20 mouse cellular contexts compared by ENCODE assay signal in the genomic region with DNA sequence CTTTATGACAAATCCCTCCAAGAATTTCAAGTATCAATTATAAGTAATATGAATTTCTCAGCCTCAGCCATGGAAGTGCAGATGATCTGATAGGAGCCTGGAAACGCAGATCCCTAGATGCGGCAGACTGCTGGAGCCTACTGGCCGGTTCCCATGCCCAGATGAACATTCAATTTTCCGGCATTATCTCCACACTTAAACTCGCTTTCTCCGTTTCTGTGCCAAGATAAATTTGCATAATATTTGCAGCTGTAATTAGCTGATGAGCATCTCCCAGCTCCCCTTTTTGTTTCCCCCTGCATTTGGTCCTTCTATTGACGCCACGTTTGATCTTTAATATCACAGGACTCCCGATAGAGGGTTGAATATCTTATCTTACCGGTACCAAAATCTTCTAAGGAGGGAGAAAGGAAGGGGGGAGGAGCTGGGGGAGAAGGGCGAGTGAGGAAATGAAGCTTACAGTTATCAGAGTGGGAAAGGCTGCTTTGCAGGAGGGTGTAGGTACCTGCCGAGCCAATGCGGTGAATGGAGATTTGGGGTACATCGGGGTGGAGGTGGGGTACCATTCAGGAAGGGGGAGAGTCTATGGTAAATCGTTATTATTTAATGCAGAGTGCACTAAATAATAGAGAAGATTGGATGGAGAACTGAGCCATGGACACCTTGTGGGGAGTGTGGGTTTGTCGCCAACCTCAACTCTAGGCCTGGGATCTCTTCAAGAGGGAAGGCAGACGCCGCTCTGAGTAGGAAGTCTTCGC. TPM values are rescaled to one million over a fixed set of nuclear protein-coding genes. Genes with fewer than 3 reads are reported as not detected.
DNase-seq lines count a peak whose midpoint lies in the region; ATAC-seq and TF ChIP-seq lines count a peak whose summit lies in the region.
"Had no signal": no experiment of that assay in that cellular context is flagged by ENCODE, and none has a peak within 500 bp of the region (broad histone marks: within the 10 kb centered on the region; RNA-seq: fewer than 3 reads in every experiment).

No protein-coding gene starts in this region.

- no peak for TF ChIP-seq CTCF in G1E (IDR thresholded peaks at IDR 0.05; ENCODE audit: low read depth, low read length)
- no peak for TF ChIP-seq CTCF in midbrain, postnatal 0 days (IDR thresholded peaks at IDR 0.05)

- no peak for ATAC-seq in heart, embryonic 13.5 days (ENCODE audit: extremely low read depth, insufficient number of reproducible peaks, low FRiP score, low TSS enrichment)
- peak; percentile 19; the same call in 1 of the 2 replicates for ATAC-seq in G1E (ENCODE audit: extremely low read depth, insufficient number of reproducible peaks, low FRiP score, poor library complexity, severe bottlenecking)
- ATAC-seq in embryonic facial prominence, embryonic 12.5 days (ENCODE audit: insufficient number of reproducible peaks, insufficient read depth, low FRiP score, low TSS enrichment), result no peak
- no peak for ATAC-seq in midbrain, postnatal 0 days (ENCODE audit: low FRiP score)
- no peak for ATAC-seq in erythroid progenitor cell, adult 5-6 weeks (replicated peaks; ENCODE audit: low FRiP score, poor library complexity, severe bottlenecking)
- ATAC-seq: intestine, embryonic 16.5 days had no signal

- H3K27me3 ChIP-seq in heart, embryonic 13.5 days (replicated peaks), result peaks cover 95% of the 10 kb centered on the region
- H3K27me3 ChIP-seq in G1E (ENCODE audit: insufficient read depth, low read length), result peaks cover 35% of the 10 kb centered on the region
- H3K27me3 ChIP-seq in embryonic facial prominence, embryonic 12.5 days, result peaks cover 91% of the 10 kb centered on the region
- H3K27me3 ChIP-seq in midbrain, postnatal 0 days (ENCODE audit: insufficient read depth, low read length), result peaks cover 65% of the 10 kb centered on the region

- H3K4me2 ChIP-seq in heart, embryonic 13.5 days, result peak overlapping the region; percentile 53; the same call in 1 of the 2 replicates
- 0 out of 2 replicates have a peak overlapping the region, but pooled peaks have one; percentile 38 for H3K4me2 ChIP-seq in embryonic facial prominence, embryonic 12.5 days (replicated peaks)
- H3K4me2 ChIP-seq in midbrain, postnatal 0 days (ENCODE audit: low read depth, low read length, poor library complexity, severe bottlenecking), result peak overlapping the region; percentile 41; the same call in 1 of the 2 replicates

- H3K4me1 ChIP-seq in heart, embryonic 13.5 days, result peaks cover 17% of the 10 kb centered on the region
- peaks cover 86% of the 10 kb centered on the region for H3K4me1 ChIP-seq in G1E (ENCODE audit: insufficient read depth, low read depth, low read length)
- H3K4me1 ChIP-seq in embryonic facial prominence, embryonic 12.5 days, result peaks cover 9% of the 10 kb centered on the region; the same call in 1 of the 2 replicates
- 0 out of 2 replicates have a peak, but pooled peaks cover 3% of the 10 kb centered on the region for H3K4me1 ChIP-seq in midbrain, postnatal 0 days (ENCODE audit: insufficient read depth, low read length)

- no peak for DNase-seq in heart, postnatal 25 days (ENCODE audit: low spot score)
- no peak for DNase-seq in G1E (ENCODE audit: low spot score)
- no peak for DNase-seq in midbrain, postnatal 0 days (ENCODE audit: low spot score)
- DNase-seq in natural killer cell, adult 2 months (ENCODE audit: low spot score in 2 of 2), result no peak
- DNase-seq in urinary bladder, adult 18-20 months (ENCODE audit: low spot score in 2 of 2), result no peak
- DNase-seq: cerebellum, adult 2 months; heart, postnatal 4 days; kidney, postnatal 14 days; layer of hippocampus, adult 9-11 months; liver; lung, embryonic 14.5 days had no signal

- peak overlapping the region; percentile 31; the same call in 1 of the 2 replicates for H3K4me3 ChIP-seq in heart, embryonic 13.5 days
- peak overlapping the region; percentile 67; the same call in 1 of the 2 replicates for H3K4me3 ChIP-seq in G1E (ENCODE audit: low read depth, low read length)
- no peak overlapping the region for H3K4me3 ChIP-seq in embryonic facial prominence, embryonic 12.5 days
- H3K4me3 ChIP-seq in midbrain, postnatal 0 days (ENCODE audit: low read depth, low read length), result no peak overlapping the region
- H3K4me3 ChIP-seq: neural tube, embryonic 13.5 days had no signal

- H3K9ac ChIP-seq in heart, embryonic 13.5 days, result no peak overlapping the region
- no peak overlapping the region for H3K9ac ChIP-seq in embryonic facial prominence, embryonic 12.5 days
- no peak overlapping the region for H3K9ac ChIP-seq in midbrain, postnatal 0 days (replicated peaks; ENCODE audit: low read length, poor library complexity, severe bottlenecking)
- H3K9ac ChIP-seq: lung, embryonic 14.5 days; neural tube, embryonic 13.5 days had no signal

- H3K9me3 ChIP-seq in heart, embryonic 13.5 days, result no peaks in the 10 kb centered on the region
- no peaks in the 10 kb centered on the region for H3K9me3 ChIP-seq in G1E (replicated peaks)
- no peaks in the 10 kb centered on the region for H3K9me3 ChIP-seq in embryonic facial prominence, embryonic 12.5 days
- no peaks in the 10 kb centered on the region for H3K9me3 ChIP-seq in midbrain, postnatal 0 days (ENCODE audit: low read length)
- H3K9me3 ChIP-seq: neural tube, embryonic 13.5 days had no signal

- intact Hi-C loops in heart, postnatal 25 days (cut with DNase I), result no loop called here

- no peaks in the 10 kb centered on the region for H3K36me3 ChIP-seq in heart, embryonic 13.5 days
- no peaks in the 10 kb centered on the region for H3K36me3 ChIP-seq in G1E (replicated peaks)
- H3K36me3 ChIP-seq in embryonic facial prominence, embryonic 12.5 days, result no peaks in the 10 kb centered on the region
- H3K36me3 ChIP-seq in midbrain, postnatal 0 days (ENCODE audit: insufficient read depth, low read length), result no peaks in the 10 kb centered on the region
- H3K36me3 ChIP-seq: neural tube, embryonic 13.5 days had no signal

- 1% methylated on average over 19 of the region's 19 CpGs for WGBS in heart, embryonic 13.5 days
- WGBS in embryonic facial prominence, embryonic 12.5 days, result 2% methylated on average over 19 of the region's 19 CpGs
- WGBS in midbrain, postnatal 0 days, result 4% methylated on average over 19 of the region's 19 CpGs

- no peak overlapping the region for H3K27ac ChIP-seq in heart, embryonic 13.5 days (replicated peaks)
- no peak overlapping the region for H3K27ac ChIP-seq in embryonic facial prominence, embryonic 12.5 days
- H3K27ac ChIP-seq in midbrain, postnatal 0 days (ENCODE audit: low read depth, low read length), result no peak overlapping the region
- H3K27ac ChIP-seq: neural tube, embryonic 13.5 days had no signal

RNA-seq across cellular contexts. Expression of a gene that starts 5.2 kb away (rescaled TPM):
- 3.2 and 3.6 TPM in 2 replicates for polyA plus RNA-seq in heart, embryonic 13.5 days (2015; fragmentation: Nextera tagmentation; extraction: Ambion mirVana)
- 1 to 10 TPM; 1.1 to 1.7 TPM for total RNA-seq in heart, postnatal 25 days (2021)
- total RNA-seq in G1E (2014; fragmentation: Nextera tagmentation), result 13.5 and 19.2 TPM in 2 replicates
- total RNA-seq in G1E (2017), result 1.9 TPM in 2 replicates
- polyA plus RNA-seq in G1E (2012), result 17.8 and 18.4 TPM in 2 replicates
- polyA plus RNA-seq in embryonic facial prominence, embryonic 12.5 days (2016; fragmentation: Nextera tagmentation; extraction: Ambion mirVana), result 22.6 and 23.6 TPM in 2 replicates
- 13.3 and 14.5 TPM in 2 replicates for total RNA-seq in midbrain, postnatal 0 days (2014; rRNA removed)
- polyA plus RNA-seq in midbrain, postnatal 0 days (2015; fragmentation: Nextera tagmentation; extraction: Ambion mirVana), result 88.9 and 94.6 TPM in 2 replicates
- 3.6 and 28.5 TPM in 2 replicates for total RNA-seq in erythroid progenitor cell, adult 5-6 weeks (2015; ENCODE audit: low replicate concordance)
- 0.08 TPM in 1 of 2 replicates, not detected in the other for total RNA-seq in erythroid progenitor cell, adult 5-6 weeks (2017; ENCODE audit: low replicate concordance)

RNA-seq across cellular contexts. Expression of a gene that starts 5.7 kb away (rescaled TPM):
- polyA plus RNA-seq in heart, embryonic 13.5 days (2015; fragmentation: Nextera tagmentation; extraction: Ambion mirVana), result not detected in 2 replicates
- not detected for total RNA-seq in heart, postnatal 25 days (2021)
- total RNA-seq in G1E (2014; fragmentation: Nextera tagmentation) (12.2 and 13.6 TPM in 2 replicates), G1E (2017) (3.9 and 5.0 TPM in 2 replicates)
- polyA plus RNA-seq in G1E (2012), result 2.9 and 4.9 TPM in 2 replicates
- 0.41 and 1.0 TPM in 2 replicates for polyA plus RNA-seq in embryonic facial prominence, embryonic 12.5 days (2016; fragmentation: Nextera tagmentation; extraction: Ambion mirVana)
- 0.77 TPM in 1 of 2 replicates, not detected in the other for total RNA-seq in midbrain, postnatal 0 days (2014; rRNA removed)
- polyA plus RNA-seq in midbrain, postnatal 0 days (2015; fragmentation: Nextera tagmentation; extraction: Ambion mirVana), result 2.2 and 3.6 TPM in 2 replicates
- total RNA-seq in erythroid progenitor cell, adult 5-6 weeks (2015; ENCODE audit: low replicate concordance), result not detected in 2 replicates
- not detected in 2 replicates for total RNA-seq in erythroid progenitor cell, adult 5-6 weeks (2017; ENCODE audit: low replicate concordance)
- total RNA-seq: adrenal gland, adult 18-20 months; heart, postnatal 4 days; left cerebral cortex, postnatal 10 days; megakaryocyte progenitor cell, adult 5-6 weeks had no signal
- polyA plus RNA-seq: cerebellum, adult 2 months; cortical plate, adult 2 months; intestine, embryonic 16.5 days; lung, embryonic 14.5 days; neural tube, embryonic 13.5 days had no signal

RNA-seq across cellular contexts. Expression of a gene that starts 14.0 kb away (rescaled TPM):
- 0.19 and 0.43 TPM in 2 replicates for polyA plus RNA-seq in heart, embryonic 13.5 days (2015; fragmentation: Nextera tagmentation; extraction: Ambion mirVana)
- total RNA-seq in heart, postnatal 25 days (2021), result not detected
- total RNA-seq in G1E (2014; fragmentation: Nextera tagmentation), result not detected in 2 replicates
- not detected in 2 replicates for total RNA-seq in G1E (2017)
- polyA plus RNA-seq in G1E (2012), result not detected in 2 replicates
- polyA plus RNA-seq in embryonic facial prominence, embryonic 12.5 days (2016; fragmentation: Nextera tagmentation; extraction: Ambion mirVana), result 1.8 and 1.9 TPM in 2 replicates
- total RNA-seq in midbrain, postnatal 0 days (2014; rRNA removed), result 0.11 and 0.66 TPM in 2 replicates
- 2.0 TPM in 2 replicates for polyA plus RNA-seq in midbrain, postnatal 0 days (2015; fragmentation: Nextera tagmentation; extraction: Ambion mirVana)
- total RNA-seq in erythroid progenitor cell, adult 5-6 weeks (2015; ENCODE audit: low replicate concordance), result not detected in 2 replicates
- total RNA-seq in erythroid progenitor cell, adult 5-6 weeks (2017; ENCODE audit: low replicate concordance), result not detected in 2 replicates
- total RNA-seq: heart, postnatal 4 days; left cerebral cortex, postnatal 10 days; megakaryocyte progenitor cell, adult 5-6 weeks had no signal
- polyA plus RNA-seq: cerebellum, adult 2 months; cortical plate, adult 2 months; intestine, embryonic 16.5 days; lung, embryonic 14.5 days had no signal

Comparison
In these comparisons a context has a peak if more than half of its experiments do, and no peak if none do; other contexts are left out.
1. H3K4me3 ChIP-seq: peak in heart, embryonic 13.5 days (single experiment) and G1E (single experiment); none in embryonic facial prominence, embryonic 12.5 days (single experiment) and midbrain, postnatal 0 days (single experiment).
2. Peak in every context shown above with its lines, with median percentiles within 50 percentile points of each other: H3K4me2 ChIP-seq.